Mouse (Mus musculus) induced T-regulatory cell, adult 2 months (primary cell): ENCODE measurements around the gene Fads3.

Source experiments
- DNase-seq: peaks from one replicate; pipeline ENCODE4 v3.0.0-alpha.2; 2012; ENCODE audit warnings: low read depth

The Fads3 gene

GRCm38 (mm10) chr19:10041388-10042148, at the start of gene Fads3:
Gene Fads3, plus strand, starts transcription at chr19:10041569.
- DNase-seq: peak; percentile 15

- no peak for DNase-seq
Measured at GRCm38 (mm10) chr19:9992011-9992958, 49.1 kb upstream of the Fads3 start.

- DNase-seq: peak; percentile 87
Measured at GRCm38 (mm10) chr19:9993036-9993656, 48.2 kb upstream of the Fads3 start.

GRCm38 (mm10) chr19:9997204-9998062, 43.9 kb upstream of the Fads3 start:
- DNase-seq: no peak

GRCm38 (mm10) chr19:9998063-9998416, 43.3 kb upstream of the Fads3 start:
- DNase-seq: no peak

- DNase-seq: no peak
Measured at GRCm38 (mm10) chr19:9998736-9999486, 42.5 kb upstream of the Fads3 start.

GRCm38 (mm10) chr19:10000330-10000729, 41.0 kb upstream of the Fads3 start:
- peak; percentile 54 for DNase-seq

GRCm38 (mm10) chr19:10001206-10001969, 40.0 kb upstream of the Fads3 start, which contains the start of the genes Best1 and Rab3il1:
Gene Best1, minus strand, starts transcription at chr19:10001633.
Gene Rab3il1, plus strand, starts transcription at chr19:10001669.
- no peak for DNase-seq

- no peak for DNase-seq
Measured at GRCm38 (mm10) chr19:10003696-10004095, 37.7 kb upstream of the Fads3 start.

- no peak for DNase-seq
Measured at GRCm38 (mm10) chr19:10011408-10011807, 30.0 kb upstream of the Fads3 start.

GRCm38 (mm10) chr19:10012827-10013278, 28.5 kb upstream of the Fads3 start:
- no peak for DNase-seq

GRCm38 (mm10) chr19:10013348-10013747, 28.0 kb upstream of the Fads3 start:
- DNase-seq: no peak

- DNase-seq: no peak
Measured at GRCm38 (mm10) chr19:10013913-10014312, 27.5 kb upstream of the Fads3 start.

- no peak for DNase-seq
Measured at GRCm38 (mm10) chr19:10014824-10015223, 26.5 kb upstream of the Fads3 start.

- no peak for DNase-seq
Measured at GRCm38 (mm10) chr19:10015442-10015841, 25.9 kb upstream of the Fads3 start.

GRCm38 (mm10) chr19:10016151-10016550, 25.2 kb upstream of the Fads3 start:
- DNase-seq: no peak

- DNase-seq: peak; percentile 58
Measured at GRCm38 (mm10) chr19:10017637-10018526, 23.5 kb upstream of the Fads3 start.

- no peak for DNase-seq
Measured at GRCm38 (mm10) chr19:10018527-10018818, 22.9 kb upstream of the Fads3 start.

- no peak for DNase-seq
Measured at GRCm38 (mm10) chr19:10019214-10019760, 22.1 kb upstream of the Fads3 start.
